Mouse (Mus musculus): ENCODE results near the gene Cox7b. TPM values are rescaled to one million over a fixed set of nuclear protein-coding genes. Genes with fewer than 3 reads are reported as not detected.
A peak's percentile ranks its signal among the peaks of the same experiment; 100 is the strongest.
"Not testable (repeated sequence)": the region's sequence is repeated elsewhere in the genome, so short reads cannot be mapped to it uniquely, and the experiment has no call there.

Cox7b gene
- polyA plus RNA-seq (2012; rRNA removed), result 373 and 403 TPM in 2 replicates

- peak; percentile 63 to 85 for DNase-seq (ENCODE audit: extremely low spot score in 1 of 2, low spot score in 1 of 2)
Measured at GRCm38 (mm10) chrX:106015571-106016322, at the start of gene Cox7b. Gene Cox7b (plus strand): TSS chrX:106015700.

DNA sequence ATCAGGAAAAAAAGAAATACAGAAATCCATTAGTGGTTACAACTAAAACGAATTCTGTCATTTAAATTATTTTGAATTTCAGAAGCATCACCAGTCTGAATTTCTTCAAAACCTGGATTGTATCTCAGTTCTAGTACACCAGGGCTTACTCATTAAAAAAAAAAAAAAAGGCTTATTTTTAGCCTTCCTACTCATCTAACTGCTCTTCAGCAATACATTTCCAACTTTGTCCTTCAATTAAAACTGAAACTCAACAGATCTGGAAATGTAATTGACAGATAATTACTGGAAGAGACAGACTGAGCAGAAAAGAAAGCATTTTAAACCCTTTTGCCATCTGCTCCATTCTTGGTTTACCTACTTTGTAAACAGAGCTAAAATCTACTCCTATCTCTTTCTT, 13.9 kb upstream of the Cox7b start:
- DNase-seq (ENCODE audit: extremely low spot score in 1 of 2, low spot score in 1 of 2), result no peak

DNA sequence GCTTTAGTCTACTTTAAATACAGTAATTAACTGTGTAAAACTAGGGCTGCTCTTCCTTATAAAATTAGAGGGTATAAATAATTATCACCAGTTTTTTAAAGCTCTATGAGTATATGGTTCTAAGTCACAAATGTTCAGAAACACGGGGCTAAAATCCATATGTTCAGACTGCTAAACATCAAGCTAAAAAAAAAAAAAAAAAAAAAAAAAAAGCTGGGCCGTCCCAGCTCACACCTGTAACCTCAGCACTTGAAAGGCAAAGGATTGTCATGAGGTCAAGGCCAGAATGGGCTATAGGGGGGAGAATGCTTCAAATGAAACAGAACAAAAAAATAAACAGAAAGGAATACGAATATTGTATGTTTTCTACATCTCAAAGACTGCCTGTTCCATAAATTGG, 4.7 kb upstream of the Cox7b start:
- no peak for DNase-seq (ENCODE audit: extremely low spot score in 1 of 2, low spot score in 1 of 2)

DNA sequence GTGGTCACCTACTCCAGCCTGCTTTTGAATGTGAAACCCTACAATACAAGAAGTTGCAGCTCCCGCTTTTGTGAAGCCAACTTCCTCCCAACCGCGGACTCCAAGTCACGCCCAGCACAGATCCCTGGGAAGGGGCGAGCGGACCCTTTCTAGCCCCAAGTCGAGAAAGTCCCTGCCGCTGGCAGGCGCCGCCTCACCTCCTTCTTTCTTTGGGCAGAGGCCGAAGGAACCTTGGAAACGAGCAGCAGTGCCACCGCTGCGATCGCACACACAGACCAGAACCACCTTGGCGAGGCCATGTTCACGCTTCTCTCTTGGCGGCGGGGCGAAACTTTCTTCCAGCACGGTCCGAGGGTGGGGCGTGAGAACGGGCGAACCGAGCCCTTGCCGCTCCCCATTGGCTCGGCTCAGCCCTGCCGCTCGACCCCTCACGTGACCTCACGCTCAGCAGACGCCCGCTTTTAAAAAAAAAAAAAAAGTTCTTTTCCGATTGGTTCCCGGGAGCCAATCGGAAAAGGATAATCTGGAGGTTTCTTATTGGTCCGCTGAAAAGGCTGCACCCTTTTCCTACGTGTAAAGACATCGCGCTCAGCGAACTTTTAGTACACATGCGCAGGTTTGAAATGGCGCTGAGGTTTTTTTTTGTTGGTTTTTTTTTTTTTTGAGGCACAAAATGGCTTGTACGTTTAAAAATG, 3.9 kb upstream of the Cox7b start, which contains the start of gene Magt1:
TSS of gene Magt1 (minus strand) at position 442 of the 695 bp plus-strand sequence.
- DNase-seq (ENCODE audit: extremely low spot score in 1 of 2, low spot score in 1 of 2), result peak; percentile 78 to 81

DNA sequence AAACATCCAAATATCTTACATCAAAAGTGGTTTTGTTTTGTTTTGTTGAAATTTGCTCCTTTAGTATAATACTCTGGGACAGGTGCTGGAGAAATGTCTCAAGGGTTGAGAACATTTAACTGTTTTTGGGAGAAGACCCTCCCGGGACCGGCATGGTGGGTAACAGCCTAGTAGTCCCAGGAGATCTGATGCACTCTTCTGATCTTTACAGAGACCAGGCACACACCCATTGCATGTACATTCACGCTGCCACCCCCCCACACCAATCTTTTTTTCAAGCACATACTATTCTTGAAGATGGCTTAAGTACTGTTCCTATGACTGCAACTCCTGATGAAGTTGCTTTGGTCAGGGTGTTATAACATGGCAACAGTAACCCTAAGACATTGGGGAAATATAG, 2.9 kb upstream of the Cox7b start:
- no peak for DNase-seq (ENCODE audit: extremely low spot score in 1 of 2, low spot score in 1 of 2)

DNA sequence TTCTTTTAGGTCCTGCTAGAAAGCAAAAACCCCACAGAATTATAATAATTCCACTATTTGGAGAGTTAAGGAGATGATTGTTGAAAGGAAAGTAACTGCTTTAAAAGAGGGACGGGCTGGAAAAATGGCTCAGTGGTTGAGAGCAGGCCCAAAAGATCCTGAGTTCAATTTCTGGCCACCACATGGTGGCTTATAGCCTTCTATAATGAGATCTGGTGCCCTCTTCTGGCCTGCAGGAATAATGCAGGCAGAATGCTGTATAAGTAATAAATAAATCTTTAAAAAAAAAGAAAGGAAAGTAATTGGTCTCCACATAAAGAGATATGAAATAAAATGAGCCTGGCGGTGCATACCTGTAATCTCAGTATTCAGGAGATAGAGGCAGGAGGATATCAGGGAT, 2.3 kb upstream of the Cox7b start:
- peak; percentile 30 to 48 for DNase-seq (ENCODE audit: extremely low spot score in 1 of 2, low spot score in 1 of 2)

- not testable (repeated sequence) for DNase-seq (ENCODE audit: extremely low spot score in 1 of 2, low spot score in 1 of 2)
Measured at GRCm38 (mm10) chrX:106014741-106015377, 641 bp upstream of the Cox7b start.

DNA sequence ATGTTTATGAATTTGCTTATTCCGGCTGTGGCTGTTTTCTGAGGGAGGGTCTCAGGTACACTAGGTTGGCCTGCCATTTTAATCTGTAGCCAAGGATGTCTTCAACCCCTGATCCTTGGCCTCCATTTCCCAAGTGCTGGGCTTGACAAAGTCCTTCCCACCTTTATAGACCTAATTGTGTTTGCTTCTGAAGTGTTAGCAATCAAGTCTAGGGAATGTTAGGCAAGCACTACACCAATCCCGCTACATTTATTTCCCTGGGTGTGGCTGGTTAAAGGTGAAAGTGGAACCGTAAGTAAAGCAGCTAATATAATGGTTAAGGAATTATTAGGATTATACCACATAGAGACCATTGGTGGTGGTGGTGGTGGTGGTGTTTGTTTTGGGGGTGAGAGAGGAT, 1.6 kb downstream of the Cox7b start:
- DNase-seq (ENCODE audit: extremely low spot score in 1 of 2, low spot score in 1 of 2), result no peak

GRCm38 (mm10) chrX:106017516-106017915, 2.0 kb downstream of the Cox7b start:
- no peak for DNase-seq (ENCODE audit: extremely low spot score in 1 of 2, low spot score in 1 of 2)

DNA sequence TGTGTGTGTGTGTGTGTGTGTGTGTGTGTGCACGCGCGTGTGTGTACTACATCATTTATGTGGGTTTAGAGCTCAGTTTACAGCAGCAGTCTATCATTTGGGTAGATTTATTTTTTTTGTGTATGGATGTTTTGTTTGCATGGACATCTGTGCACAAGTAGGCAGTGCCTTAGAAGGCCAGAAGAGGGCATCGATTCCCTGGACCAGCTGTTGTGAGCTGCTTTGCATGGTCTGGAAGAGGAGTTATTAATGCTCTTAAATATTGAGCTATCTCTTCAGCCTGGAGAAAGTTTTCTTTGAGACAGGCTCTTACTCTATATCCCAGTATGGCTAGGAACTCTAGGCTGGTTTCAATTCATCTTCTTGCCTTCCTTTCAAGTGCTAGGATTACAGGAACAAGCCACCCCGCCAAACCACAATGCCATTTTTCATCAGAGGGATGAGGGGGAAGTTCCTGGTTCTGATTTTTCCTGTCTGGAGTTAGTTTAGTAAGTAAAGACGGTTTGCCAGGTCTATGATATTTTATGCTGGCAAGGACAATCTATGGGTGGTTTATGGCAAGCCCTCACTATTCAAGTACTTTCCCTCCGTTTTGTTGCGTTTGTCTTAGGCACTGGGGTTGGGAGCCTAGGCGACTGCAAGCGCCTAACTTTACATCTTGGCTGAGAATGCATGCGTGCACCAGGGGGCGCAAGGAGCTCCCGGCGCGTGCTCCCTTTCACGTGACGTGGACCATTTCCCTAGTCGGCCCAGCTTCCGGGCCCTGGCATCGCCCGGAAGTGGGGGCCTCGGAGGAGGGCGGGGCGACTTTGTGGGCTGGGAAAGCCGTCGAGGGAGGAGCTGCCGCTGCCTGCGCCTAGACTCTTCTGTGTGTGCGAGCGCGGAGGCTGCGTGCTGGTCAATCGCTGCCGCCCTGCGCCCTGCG, 11.2 kb downstream of the Cox7b start, which contains the start of gene Atp7a:
TSS of gene Atp7a (plus strand) at position 859 of the 925 bp plus-strand sequence.
- DNase-seq (ENCODE audit: extremely low spot score in 1 of 2, low spot score in 1 of 2), result peak; percentile 82 to 92

DNA sequence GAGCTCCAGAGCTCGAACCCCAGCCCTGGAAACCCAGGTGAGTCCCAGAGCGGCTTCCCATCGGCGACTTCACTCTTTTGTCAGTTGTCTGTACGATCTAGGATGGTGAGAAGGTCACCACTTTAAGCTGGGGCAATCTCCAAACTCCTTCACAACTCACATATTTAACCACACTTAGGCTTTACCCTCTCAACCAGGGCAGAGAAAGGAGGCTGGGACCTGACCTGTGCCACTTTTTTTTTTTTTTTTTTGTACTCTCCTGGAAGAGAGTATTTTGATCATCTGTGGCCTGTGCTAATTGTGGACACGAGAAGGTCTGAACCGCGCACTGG, 11.8 kb downstream of the Cox7b start:
- no peak for DNase-seq (ENCODE audit: extremely low spot score in 1 of 2, low spot score in 1 of 2)

GRCm38 (mm10) chrX:106030176-106030575, 14.7 kb downstream of the Cox7b start:
- no peak for DNase-seq (ENCODE audit: extremely low spot score in 1 of 2, low spot score in 1 of 2)

DNA sequence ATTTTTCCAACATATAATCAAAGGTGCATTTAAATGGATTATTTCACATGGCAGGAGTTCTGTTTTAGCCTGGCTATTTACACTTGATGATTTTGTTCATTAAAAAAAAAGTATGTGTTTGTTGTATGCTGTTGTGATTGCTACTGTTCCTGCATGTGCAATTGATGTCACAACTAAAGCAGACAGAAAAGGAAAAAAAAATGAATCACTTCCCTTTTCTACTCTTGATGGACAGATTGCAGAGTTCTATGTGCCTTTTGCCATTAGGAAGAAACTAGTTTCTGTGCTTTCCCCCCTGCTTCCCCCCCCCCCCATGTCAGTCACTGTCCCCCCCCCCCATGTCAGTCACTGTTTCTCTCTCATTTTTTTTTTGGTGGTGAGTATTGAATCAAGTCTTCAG, 15.6 kb downstream of the Cox7b start:
- DNase-seq (ENCODE audit: extremely low spot score in 1 of 2, low spot score in 1 of 2), result no peak

- DNase-seq (ENCODE audit: extremely low spot score in 1 of 2, low spot score in 1 of 2), result no peak
Measured at GRCm38 (mm10) chrX:106035727-106036126, 20.2 kb downstream of the Cox7b start.

DNA sequence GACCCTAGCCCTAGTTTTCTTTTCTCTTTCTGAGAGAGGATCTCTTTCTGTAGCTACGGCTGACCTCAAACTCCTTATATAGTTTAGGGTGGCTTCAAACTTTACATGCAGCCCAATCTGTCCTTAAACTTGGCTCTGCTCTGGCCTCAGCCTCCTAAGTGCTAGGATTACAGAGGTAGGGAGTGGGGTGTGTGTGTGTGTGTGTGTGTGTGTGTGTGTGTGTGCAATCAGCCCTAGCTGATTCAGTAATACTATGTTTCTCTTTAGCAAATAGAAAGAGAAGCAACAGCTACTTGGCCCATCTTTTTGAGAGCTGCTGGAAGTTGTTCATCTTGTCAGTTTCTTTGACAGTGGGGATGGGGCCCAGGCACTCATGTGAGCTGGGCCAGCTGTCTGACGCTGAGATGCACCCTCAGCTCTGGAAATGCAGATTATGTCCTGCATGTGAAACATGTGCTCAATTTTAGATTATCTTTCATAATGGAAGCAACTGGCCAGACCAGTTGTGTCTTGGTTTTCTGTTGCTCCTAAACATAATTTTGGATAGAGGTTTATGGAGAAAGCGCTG, 21.8 kb downstream of the Cox7b start:
- no peak for DNase-seq (ENCODE audit: extremely low spot score in 1 of 2, low spot score in 1 of 2)

DNA sequence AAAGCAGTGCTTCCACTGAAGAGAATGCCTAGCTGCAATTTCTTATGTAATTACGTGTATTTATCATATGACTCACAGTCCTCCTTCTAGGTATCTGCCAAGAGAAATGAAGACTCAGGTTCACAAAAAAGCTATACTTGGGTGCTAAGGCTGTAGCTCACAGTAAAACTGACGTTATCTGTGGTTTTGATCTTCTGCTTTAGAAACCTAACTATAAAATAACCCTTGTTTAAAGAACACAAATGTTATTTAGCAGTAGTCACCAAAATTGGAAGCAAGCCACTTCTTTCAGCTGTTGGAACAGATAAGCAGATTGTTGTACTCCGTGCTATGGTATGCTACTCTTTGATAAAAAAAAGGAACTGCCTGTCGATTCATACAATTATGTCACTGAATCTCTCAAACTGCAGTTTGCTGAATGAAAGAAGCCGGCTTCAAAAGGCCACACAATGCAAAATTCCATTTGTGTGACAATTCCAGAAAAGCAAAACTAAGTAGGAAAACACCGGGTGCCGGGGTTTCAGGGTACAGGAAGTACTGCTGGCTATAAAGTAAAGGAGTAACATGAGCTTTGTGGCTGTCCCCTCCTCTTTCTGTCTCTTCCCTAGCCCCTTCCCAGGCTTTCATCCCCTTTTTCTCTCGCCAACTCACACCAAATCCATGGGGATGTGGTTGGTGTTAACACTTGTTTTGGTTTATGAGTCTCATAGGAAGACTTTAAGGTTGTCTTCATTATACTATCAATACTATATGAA, 28.5 kb downstream of the Cox7b start:
- DNase-seq (ENCODE audit: extremely low spot score in 1 of 2, low spot score in 1 of 2), result peak in 1 of 2 experiments; percentile 24

- DNase-seq (ENCODE audit: extremely low spot score in 1 of 2, low spot score in 1 of 2), result no peak
Measured at GRCm38 (mm10) chrX:106045455-106045854, 30.0 kb downstream of the Cox7b start.

DNA sequence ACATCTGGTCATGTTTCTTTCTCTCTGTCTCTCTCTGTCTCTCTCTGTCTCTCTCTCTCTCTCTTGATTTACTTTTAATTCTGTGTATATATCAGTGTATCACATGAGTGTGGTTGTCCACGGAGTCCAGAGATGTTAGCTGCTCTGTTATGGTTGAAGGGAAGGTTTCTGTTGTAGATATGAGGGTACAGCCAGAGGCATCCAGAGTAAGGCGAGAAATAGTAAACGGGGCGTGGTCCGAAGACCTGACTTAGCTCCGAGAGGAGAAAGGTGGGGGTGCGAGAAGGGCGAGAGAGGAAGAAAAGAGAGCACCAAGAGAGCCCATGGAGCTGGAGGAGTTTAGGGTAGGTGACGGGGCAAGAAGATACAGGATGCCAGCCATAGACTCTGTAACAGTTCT, 30.4 kb downstream of the Cox7b start:
- no peak for DNase-seq (ENCODE audit: extremely low spot score in 1 of 2, low spot score in 1 of 2)

- no peak for DNase-seq (ENCODE audit: extremely low spot score in 1 of 2, low spot score in 1 of 2)
Measured at GRCm38 (mm10) chrX:106048191-106048590, 32.7 kb downstream of the Cox7b start.
